Mouse (Mus musculus): ENCODE data around the gene Zpbp2.
A peak's percentile ranks its signal among the peaks of the same experiment; 100 is the strongest.

Gene Zpbp2

GRCm38 (mm10) chr11:98555124-98555700 lies 4.3 kb downstream of the Zpbp2 start:
- DNase-seq (ENCODE audit: low spot score) = no peak

GRCm38 (mm10) chr11:98560942-98561341 lies 10.0 kb downstream of the Zpbp2 start:
- no peak for DNase-seq (ENCODE audit: low spot score)

GRCm38 (mm10) chr11:98563025-98563424 lies 12.1 kb downstream of the Zpbp2 start:
- no peak for DNase-seq (ENCODE audit: low spot score)

- no peak for DNase-seq (ENCODE audit: low spot score)
Observed at GRCm38 (mm10) chr11:98563921-98564414, 13.1 kb downstream of the Zpbp2 start.

- no peak for DNase-seq (ENCODE audit: low spot score)
Observed at GRCm38 (mm10) chr11:98568326-98568725, 17.4 kb downstream of the Zpbp2 start.

- no peak for DNase-seq (ENCODE audit: low spot score)
Observed at GRCm38 (mm10) chr11:98569461-98569860, 18.6 kb downstream of the Zpbp2 start.

GRCm38 (mm10) chr11:98577776-98578175 lies 26.9 kb downstream of the Zpbp2 start:
- DNase-seq (ENCODE audit: low spot score) = no peak

- no peak for DNase-seq (ENCODE audit: low spot score)
Observed at GRCm38 (mm10) chr11:98580301-98581121, 29.6 kb downstream of the Zpbp2 start.

- DNase-seq (ENCODE audit: low spot score) = no peak
Observed at GRCm38 (mm10) chr11:98581286-98582029, 30.6 kb downstream of the Zpbp2 start.

GRCm38 (mm10) chr11:98582030-98582388 lies 31.1 kb downstream of the Zpbp2 start:
- DNase-seq (ENCODE audit: low spot score) = no peak

- no peak for DNase-seq (ENCODE audit: low spot score)
Observed at GRCm38 (mm10) chr11:98582551-98583264, 31.8 kb downstream of the Zpbp2 start.

- DNase-seq (ENCODE audit: low spot score) = no peak
Observed at GRCm38 (mm10) chr11:98583265-98583552, 32.3 kb downstream of the Zpbp2 start.

- no peak for DNase-seq (ENCODE audit: low spot score)
Observed at GRCm38 (mm10) chr11:98583571-98583970, 32.7 kb downstream of the Zpbp2 start.

- DNase-seq (ENCODE audit: low spot score) = no peak
Observed at GRCm38 (mm10) chr11:98584146-98584545, 33.2 kb downstream of the Zpbp2 start.

GRCm38 (mm10) chr11:98584629-98585177 lies 33.8 kb downstream of the Zpbp2 start:
- DNase-seq (ENCODE audit: low spot score) = no peak

- DNase-seq (ENCODE audit: low spot score) = no peak
Observed at GRCm38 (mm10) chr11:98586087-98586891, 35.4 kb downstream of the Zpbp2 start.

GRCm38 (mm10) chr11:98586892-98587563 lies 36.1 kb downstream of the Zpbp2 start, which contains the start of gene Ormdl3:
Gene Ormdl3, minus strand, starts transcription at chr11:98587368.
- DNase-seq (ENCODE audit: low spot score) = peak; percentile 99

GRCm38 (mm10) chr11:98587684-98588546 lies 37.0 kb downstream of the Zpbp2 start:
- DNase-seq (ENCODE audit: low spot score) = peak; percentile 87

GRCm38 (mm10) chr11:98588833-98589281 lies 38.0 kb downstream of the Zpbp2 start:
- no peak for DNase-seq (ENCODE audit: low spot score)
